Mouse (Mus musculus) kidney, adult 2 months (tissue): ENCODE data around the gene Olfr986.

Experiments used
- CTCF ChIP-seq: fragments of 200-500 bp; conservative IDR thresholded peaks from 2 replicates; pipeline ENCODE4 v1.5.1; 2011; ENCODE audit warnings: low read depth, mild to moderate bottlenecking, control low read depth, low read length, moderate library complexity, mixed read lengths; ENCODE audit not compliant: insufficient read depth, insufficient read length
- POLR2A ChIP-seq: fragments of 200-500 bp; IDR thresholded peaks from one replicate; pipeline ENCODE4 v1.6.1; 2011; ENCODE audit warnings: low read depth, low read length, control low read depth

GRCm38 (mm10) chr9:40229479-40229878 lies 48.8 kb downstream of the Olfr986 start:
- TF ChIP-seq POLR2A (no peak), CTCF (no peak)
